Mouse (Mus musculus) frontal cortex, postnatal 25 days (tissue): ENCODE results near the gene Acsm3.
"Not testable (repeated sequence)": the region's sequence is repeated elsewhere in the genome, so short reads cannot be mapped to it uniquely, and the experiment has no call there.

Source experiments
- DNase-seq, 2 experiments: peaks; one replicate each; pipeline ENCODE4 v3.0.0; 2022; ENCODE audit warnings: low spot score in 2 of 2

The Acsm3 gene

DNA sequence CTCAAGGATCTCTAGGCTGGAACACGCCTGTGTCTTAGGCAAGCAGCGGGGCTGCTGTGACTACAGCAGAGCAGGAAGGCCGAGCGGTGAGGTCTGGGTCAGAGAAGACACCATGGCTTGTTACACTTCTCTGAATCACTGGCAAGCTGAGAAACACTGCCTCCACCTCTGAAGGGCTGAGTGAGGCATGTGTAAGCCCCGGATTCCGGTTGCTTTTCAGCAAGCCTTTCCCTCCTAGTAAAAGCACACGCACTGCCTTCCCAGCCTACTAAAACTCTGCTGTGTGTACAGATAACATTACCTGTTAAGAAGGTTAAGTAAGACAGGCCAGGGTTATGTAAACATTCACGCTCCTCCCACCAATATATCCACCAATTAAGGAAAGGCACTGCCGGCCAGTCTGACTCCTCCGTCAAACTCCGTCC lies at the start of gene Acsm3:
Gene Acsm3, plus strand, starts transcription at position 397 of the 425 bp plus-strand sequence.
- no peak for DNase-seq

DNA sequence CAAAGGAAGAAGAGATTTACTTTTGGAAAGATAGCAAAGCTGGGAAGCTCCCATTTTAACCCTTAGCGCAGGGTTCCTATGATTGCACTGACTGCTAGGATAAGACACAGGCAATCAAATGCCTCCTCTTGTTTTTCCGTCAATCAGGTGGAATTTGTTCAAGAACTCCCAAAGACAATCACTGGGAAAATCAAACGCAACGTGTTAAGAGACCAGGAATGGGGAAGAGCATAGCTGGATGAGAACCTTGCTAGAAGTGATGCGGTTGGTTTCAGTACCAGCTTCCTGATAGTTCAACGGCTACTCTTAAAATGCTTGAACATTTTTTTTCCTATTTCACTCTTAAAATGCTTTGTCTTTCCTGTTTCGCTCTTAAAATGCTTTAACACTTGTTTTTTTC lies 46.6 kb upstream of the Acsm3 start:
- no peak for DNase-seq

DNA sequence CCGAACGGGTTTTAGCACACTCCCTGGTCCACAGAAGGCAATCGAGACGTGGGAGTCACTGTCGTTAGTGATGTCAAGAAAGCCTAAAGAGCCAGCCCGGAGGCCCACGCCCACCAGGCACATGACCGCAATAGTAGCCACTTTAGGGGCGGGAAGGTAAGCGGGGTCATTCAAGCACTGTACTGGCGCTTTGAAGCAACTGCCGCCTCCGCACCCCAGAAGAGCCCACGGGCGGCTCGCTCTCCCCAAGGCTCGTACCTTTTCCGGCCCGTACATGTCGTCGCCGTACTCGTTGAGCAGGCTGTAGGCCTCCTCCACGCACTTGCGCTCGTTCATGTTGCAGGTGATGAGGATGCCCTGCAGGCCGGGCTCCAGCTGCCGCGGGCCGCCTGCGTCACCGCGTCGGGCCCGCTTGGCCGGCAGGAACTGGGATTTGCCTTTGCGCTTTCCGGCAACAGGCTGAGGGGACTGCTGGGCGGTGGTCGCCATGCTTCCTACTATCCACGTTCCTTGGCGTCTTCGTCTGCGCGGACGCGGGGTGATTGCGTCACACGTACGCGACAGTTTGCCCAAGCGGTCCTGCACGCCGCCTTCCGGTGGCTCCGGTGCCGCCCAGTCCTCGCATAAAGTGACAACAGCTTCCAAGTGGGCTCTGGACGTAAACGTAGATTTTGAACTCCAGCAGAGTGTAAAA lies 40.3 kb upstream of the Acsm3 start, which contains the start of gene Thumpd1:
Gene Thumpd1, minus strand, starts transcription at position 546 of the 694 bp plus-strand sequence.
- peak; percentile 94 for DNase-seq

DNA sequence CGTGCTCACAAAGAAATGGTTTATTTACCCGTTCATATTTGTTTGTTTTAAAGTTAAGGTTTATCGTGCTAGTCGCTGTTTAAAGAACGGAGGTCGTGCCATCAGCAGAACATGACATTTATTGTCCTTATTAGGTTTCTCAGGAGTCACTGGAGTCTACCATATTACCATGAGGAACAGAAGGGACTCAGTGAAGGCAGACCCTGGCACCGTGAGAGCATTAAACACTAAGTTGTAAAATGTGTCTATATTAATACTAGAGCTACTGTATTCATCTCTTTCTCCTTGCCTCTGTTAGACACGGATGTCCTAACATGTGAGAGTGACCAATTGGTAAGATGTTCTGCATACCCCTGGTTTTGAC lies 39.8 kb upstream of the Acsm3 start:
- DNase-seq, result peak in 1 of 2 experiments; percentile 12

DNA sequence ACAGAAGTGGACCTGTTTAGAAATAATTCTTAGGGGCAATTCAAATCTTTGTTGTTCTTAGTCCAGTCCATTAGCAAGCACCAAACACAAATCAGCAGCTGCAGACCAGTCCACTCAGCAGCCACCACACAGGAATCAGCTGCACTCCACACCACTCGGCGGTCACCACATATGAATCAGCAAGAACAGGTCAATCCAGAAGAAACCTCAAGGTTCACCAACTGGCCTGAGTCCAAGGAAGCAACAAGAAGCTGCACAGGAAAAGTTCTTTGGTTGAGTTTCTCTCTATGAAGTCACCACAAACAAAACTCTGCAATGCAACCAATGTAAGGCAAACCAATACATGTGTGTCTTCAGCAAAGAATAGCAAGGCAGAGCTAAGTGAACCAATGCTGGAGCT lies 33.1 kb upstream of the Acsm3 start:
- no peak for DNase-seq

DNA sequence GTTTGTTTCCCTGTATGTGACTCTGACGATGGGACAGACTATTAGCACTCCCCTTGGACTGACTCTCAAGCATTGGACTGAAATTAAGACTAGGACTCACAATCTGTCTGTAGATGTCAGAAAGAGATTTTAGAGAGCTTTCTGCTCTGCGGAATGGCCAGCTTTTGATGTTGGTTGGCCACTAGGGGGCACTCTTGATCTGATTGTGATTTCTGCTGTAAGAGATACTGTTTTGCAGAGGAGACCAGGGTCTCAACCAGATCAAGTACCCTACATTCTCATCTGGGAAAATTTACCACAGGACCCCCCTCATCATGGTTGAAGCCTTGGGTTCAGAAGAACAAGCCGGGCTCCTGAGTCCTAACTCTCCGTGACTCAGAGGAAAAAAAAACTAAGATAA lies 29.5 kb upstream of the Acsm3 start:
- DNase-seq, result not testable (repeated sequence)

DNA sequence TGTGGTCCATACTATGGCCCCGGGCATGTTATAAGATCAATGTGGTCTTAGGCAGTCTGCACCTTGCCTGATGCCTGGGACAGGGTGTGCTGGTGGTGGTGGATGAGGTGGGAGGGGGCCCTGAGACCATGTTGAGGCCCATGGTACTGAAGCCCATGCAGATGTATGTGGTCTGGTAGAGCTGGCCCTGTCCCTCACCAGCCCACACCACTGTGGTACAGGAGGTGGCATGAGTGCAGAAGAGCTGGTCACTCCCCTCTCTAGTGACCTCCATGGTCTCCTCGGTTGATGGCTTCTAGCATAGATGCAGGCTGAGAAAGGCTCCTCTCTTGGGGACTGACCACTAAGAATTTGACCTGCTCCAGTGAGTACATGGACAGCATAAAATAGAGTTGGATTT lies 21.8 kb upstream of the Acsm3 start:
- no peak for DNase-seq

DNA sequence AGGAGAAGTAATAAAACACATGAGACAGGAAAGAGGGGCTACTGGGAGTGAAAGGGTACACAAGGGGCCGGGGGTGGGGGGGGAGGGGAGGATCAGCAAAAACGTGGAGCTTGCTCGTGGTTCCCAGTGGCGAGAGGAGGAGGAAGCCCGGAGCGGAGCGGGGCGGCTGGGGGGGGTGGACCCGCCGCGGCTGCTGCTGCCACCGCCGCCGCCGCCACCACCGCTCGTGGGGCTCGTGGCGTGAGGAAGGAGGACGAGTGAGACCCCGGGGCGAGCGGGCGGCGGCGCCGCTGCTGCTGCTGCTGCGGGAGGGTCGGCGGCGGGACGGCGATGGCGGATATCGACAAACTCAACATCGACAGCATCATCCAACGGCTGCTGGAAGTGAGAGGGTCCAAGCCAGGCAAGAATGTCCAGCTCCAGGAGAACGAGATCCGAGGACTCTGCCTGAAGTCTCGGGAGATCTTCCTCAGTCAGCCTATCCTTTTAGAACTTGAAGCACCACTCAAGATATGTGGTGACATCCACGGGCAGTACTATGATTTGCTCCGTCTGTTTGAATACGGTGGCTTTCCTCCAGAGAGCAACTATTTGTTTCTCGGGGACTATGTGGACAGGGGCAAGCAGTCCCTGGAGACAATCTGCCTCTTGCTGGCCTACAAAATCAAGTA lies 20.8 kb upstream of the Acsm3 start:
- not testable (repeated sequence) for DNase-seq

DNA sequence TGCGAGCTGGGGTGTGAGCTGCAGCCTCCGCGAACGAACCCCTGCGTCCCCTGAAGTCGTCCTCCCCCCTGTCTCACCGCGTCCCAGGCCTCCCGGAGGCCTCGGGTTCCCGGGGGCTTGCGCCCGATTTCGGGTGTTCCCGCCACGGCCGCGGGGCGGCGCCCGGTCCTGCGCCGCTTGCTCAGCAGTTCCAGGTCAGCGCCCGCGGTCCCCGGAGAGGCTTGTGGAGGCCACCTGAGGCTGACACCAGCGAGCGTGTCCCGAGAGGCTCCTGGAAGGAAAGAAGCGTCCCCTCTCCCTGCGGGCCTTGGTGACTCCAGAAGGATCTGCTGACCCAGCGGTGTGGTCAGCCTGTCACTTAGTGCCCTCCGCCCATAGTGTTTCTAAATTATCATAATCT lies 16.4 kb upstream of the Acsm3 start:
- DNase-seq, result no peak

DNA sequence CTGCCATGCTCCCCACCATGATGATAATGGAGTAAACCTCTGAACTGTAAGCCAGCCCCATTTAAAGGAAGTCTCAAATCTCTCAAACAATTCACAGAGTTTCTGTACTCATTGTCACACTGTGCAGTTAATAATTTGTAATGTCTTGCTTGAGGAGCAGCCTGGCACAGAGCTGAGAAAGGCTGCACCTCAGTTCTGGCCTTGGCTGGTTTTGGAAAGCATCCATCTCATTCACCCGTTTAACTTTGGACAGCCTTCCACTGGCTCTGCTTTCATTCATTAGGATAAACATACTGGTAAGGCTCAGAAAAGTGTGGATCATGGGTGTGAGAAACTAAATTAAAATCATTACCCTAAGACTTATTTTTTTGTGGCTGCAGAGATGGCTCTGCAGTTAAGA lies 14.9 kb upstream of the Acsm3 start:
- no peak for DNase-seq

DNA sequence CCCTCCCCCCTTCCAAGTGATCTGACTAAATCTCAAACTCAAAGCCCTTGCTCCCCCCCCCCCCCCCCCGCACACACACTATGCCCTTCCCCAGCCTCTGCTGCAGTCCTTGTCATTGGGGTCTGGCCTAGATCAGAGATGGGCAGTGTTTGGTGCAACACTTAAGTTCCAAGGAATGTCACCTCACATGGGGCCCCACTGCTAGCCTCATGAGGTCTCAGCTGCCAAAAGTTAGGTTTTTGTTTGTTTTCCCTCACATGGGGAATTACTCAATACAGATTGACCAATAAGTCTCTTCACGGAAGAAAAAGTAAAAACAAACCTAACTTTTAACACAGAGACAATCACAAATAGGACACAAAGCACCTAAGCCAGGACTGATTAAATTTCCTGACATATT lies 12.0 kb upstream of the Acsm3 start:
- no peak for DNase-seq

DNA sequence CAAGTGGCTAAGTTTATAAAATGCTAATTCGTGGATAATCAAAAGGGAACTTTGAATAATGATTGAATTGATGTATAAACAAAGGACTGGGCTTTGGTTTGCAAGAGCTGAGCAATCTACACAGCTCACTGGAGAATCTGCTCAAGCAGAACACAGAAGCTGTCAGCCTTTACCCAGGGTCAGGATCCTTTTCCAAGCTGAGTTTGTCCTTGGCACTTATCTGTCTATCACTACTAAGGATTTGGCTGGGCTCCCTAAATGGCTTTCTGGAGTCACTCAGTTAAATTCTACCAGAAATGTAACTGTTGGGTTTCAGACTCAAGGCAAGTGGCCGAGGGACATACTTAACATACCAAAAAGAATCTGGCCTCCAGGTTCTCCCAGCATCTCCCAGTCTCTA lies 10.8 kb upstream of the Acsm3 start:
- no peak for DNase-seq

DNA sequence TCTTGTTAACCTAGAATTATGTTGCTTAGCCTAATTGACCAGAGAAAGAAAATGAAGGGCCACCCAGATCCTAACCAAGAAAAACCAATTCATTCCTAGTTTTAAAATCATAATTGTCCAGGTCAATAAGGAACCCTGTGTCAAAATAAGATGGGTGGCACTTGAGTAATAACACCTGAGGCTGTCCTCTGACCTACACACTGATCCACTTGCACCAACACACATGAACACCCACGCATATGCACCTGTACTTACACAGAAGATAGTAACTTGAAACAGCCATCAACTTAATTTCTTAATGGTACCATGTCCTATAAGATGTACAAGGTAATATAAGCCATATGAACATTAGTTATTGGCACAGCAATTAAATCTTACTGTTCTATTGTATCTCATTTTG lies 7.0 kb upstream of the Acsm3 start:
- no peak for DNase-seq

DNA sequence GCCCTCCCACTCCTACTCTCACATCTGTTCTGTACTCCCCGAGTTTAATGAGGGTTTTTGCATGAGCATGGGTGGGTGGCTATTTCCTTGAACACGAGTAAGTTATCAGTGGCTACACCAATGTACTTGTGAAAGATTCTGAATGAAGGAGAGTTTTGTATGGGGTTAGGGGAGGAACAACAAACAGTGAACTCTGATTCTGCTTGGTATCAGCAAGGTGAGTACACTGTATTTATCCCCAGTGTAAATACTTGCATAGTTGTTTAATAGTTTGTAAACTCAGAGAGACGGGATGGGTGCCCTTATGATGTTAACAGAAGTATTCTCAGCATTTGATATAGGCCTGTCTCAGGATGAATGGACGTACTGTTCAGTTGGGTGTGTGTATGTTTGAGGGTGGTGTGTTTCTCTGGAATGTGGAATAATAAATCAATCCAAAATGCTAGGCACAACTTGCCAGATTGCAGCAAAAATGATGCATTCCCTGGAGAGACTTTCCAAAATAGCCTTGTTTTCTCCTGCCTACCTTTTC lies 1.5 kb downstream of the Acsm3 start:
- DNase-seq, result no peak

DNA sequence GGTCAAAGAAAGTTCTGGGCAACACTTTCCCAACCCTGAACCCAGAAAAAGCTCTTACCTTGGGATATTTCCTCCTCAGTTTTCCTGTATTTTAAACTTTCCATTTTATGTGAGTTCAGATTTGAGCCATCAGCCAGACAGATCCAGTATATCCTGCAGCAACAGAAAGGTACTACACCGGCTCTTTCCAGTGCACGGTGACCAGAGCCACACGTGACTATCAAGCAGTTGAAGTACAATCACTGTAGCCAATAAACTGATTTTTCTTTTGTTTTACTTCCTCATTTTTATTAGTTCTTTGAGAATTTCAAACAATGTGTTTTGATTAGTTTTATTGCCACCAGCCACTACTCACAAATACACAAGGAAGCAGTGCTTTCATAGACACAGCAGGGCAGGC lies 3.7 kb downstream of the Acsm3 start:
- no peak for DNase-seq

DNA sequence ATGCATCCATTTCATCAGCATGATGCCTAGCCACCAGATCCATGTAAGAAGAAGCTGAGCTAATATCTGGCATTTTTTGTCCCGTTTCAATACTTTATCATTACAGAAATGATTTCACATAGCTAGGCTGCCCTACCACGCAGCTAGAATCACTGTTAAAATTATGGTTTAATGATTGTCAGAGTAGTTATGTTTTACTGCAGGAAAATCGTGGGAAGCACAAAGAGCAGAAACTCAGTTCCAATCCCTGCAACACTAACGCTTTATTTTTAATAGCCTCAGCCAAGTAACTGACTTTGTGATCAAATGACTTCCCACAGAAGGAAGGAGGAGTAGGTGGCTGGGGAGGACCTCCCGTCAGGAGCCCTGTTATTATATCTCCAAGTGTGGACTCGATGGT lies 6.3 kb downstream of the Acsm3 start:
- no peak for DNase-seq

DNA sequence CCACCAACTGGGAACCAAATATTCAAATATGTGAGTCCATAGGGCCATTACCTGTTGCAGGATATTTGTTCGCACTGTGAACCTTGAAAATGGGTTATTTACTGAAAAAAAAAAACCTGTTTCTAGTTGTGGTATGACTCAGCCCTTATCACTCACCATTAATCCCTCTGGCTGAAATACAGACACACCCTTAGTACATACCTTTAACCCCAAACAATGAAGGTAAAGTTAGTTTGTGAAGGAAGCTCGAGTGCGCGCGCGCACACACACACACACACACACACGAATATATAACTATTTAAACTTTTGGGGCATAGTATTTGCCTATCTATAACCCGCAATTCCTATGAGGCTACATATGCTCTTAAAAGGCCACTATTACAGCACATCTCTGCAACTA lies 9.2 kb downstream of the Acsm3 start:
- DNase-seq, result no peak

DNA sequence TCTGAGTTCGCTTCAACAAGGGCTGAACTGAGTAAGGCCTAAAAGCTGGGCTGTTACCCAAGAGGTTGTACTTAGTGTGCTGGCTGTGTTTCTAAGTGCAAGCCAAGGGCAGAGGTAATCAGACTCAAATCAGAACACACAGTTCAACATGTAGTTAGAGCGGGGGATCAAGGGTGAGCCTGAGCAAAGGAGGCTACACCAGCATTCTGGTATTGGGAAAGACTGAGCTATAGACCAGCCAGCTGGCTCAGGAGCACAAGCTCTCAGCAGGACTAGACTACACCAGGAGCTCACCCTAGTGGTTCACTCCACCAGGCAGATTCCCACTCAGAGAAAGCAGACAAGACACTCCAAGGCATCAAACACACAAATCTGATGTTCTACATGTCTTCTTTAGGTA lies 22.7 kb downstream of the Acsm3 start:
- no peak for DNase-seq

DNA sequence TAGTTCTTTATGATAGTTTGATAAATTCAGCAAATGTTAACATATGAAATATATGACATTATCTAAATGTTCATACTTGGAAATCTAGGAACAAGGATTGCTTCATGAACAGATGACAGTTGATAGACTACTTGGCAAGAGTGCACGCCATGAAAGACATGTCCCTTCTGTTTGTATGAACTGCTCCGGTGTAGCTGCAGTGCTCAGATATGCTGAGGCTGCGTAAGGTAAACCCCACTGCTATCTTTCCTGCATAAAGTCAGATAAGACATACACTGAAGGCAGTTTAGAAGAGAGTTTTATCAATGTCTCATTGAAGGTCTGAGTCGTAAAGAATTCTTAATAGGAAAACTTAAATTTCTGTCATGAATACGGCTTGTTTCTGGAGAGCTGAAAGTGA lies 24.2 kb downstream of the Acsm3 start:
- no peak for DNase-seq

DNA sequence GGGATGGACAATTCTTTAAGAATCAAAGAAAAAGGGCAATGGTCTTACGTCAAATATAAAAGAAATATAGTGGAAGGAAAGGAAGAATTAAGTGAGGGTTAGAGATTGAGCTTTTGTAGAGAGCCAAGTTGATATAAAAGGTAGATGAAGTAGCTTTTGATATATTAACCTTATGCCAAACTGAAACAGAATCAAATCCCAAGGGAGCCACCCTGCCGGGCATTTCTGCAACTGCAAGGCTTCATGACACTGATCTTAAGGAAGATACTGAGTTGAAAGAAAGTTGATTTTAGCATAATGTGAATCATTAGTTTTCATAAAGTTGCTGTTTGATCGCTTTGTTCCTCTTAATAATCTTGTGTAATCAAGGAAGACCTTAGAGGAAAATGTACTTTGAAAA lies 28.3 kb downstream of the Acsm3 start:
- no peak for DNase-seq

DNA sequence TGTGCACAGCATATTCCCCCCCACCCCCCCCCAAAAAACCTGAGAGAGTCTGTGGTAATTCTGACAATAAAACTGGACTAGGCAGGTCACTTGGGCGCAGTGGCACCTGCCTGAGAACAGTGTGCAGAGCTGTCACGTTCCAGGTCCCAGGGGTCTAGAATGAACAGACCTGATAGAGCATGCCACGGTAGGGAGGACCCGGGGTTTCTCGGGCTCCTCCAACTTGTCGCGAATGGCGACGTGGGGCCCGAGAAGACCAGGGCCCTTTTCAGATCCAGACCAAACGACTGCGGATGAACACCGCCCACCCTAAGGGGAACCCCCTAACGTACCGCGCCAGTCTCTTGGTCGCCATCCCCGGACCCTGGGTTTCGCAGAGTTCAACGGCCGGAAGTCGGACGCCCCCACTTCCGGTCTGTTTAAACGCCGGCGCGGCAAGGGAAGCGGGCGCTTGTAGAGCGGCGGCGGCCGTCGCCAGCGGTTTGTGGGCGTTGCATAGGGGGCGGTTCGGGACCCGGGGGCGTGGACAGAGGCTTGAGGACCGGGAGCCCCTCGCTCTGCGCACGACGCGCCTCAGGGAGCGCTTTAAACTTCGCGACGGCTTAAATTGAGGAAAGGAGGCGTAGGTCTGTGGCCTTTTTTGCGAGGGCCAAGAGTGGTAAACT lies 33.0 kb downstream of the Acsm3 start, which contains the start of the genes Rexo5 and Eri2:
Gene Rexo5, plus strand, starts transcription at position 421 of the 665 bp plus-strand sequence.
Gene Eri2, minus strand, starts transcription at position 473 of the 665 bp plus-strand sequence.
- DNase-seq, result peak; percentile 54 to 59

DNA sequence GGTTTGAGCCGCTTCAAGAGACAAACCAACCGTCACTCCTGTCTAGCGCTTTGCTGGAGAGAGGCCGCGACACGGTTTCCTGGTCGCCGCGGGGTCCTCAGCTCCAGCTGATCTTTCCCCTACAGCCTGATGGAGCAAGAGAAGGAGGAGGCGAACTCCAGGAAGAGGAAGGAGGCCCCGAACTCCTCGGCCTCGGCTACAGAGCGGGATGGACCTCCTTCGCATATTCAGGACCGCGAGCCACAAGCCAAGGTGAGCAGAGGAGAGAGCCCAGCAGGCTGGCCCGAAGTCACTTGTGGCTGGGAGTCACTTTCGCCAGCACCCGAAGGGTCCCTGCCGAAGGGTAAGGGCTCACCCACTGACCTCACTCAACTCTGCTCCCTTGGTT lies 33.5 kb downstream of the Acsm3 start:
- no peak for DNase-seq

DNA sequence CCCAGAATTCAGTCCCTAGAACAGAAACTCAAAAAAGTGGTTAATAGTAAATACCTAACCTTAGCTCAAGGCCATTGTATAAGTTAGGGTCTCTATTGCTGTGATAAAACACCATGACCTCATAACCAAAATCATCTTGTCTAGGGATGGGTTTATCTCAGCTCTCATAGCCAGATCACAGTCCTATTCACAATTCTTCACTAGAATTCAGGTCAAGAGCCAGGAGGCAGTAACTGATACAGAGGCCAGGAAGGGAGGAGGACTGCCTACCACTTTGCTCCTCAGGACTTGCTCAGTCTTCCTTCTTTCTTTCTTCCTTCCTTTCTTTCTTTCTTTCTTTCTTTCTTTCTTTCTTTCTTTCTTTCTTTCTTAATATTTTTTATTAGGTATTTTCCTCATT lies 34.6 kb downstream of the Acsm3 start:
- no peak for DNase-seq
